Mouse (Mus musculus): Measurements from ENCODE around the gene Ntf5.
"Not testable (repeated sequence)": the region's sequence is repeated elsewhere in the genome, so short reads cannot be mapped to it uniquely, and the experiment has no call there.

Ntf5 gene

DNA sequence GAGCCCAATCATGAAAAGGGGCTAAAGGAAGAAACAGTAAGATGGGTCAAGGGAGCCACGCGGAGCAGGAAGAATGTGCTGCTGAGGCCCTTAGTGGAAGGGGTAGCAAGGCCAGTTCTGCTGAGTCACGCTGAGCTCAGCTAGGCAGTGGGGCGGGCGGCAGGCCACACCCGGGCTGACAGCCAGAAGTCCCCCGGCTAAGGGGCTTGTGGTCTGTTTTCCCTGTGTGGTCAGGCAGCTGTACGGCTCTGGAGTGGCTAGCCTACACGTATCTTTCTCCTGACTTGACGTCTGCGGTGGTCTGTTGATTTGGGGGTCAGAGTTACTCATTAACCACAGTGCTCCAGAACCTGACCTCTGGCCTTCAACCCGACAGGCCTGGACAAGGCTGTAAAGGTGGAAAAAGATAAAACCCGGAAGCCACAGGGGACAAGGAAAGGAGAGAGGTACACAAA, 47.4 kb downstream of the Ntf5 start:
- DNase-seq (ENCODE audit: low read depth in 1 of 2, low spot score in 2 of 2), result peak in 1 of 2 experiments; percentile 53

DNA sequence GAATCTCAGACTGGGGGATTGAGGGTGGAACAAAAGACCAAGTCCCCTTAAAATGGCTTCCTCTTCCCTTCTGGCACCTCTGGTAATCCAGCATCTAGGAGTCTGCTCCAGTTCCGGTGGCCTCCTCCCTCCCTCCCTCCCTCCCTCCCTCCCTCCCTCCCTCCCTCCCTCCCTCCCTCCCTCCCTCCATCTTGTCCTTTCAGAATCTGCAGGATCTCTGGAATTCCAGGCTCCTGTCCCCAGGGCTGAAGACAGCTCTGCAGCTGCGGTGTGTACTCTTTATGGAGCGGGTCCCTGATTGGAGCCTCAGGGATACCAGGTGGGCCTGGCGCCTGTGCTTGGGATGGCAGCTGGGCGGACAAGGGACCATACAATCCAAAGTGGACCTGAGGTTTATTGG, 47.8 kb downstream of the Ntf5 start:
- no peak for DNase-seq (ENCODE audit: low read depth in 1 of 2, low spot score in 2 of 2)

DNA sequence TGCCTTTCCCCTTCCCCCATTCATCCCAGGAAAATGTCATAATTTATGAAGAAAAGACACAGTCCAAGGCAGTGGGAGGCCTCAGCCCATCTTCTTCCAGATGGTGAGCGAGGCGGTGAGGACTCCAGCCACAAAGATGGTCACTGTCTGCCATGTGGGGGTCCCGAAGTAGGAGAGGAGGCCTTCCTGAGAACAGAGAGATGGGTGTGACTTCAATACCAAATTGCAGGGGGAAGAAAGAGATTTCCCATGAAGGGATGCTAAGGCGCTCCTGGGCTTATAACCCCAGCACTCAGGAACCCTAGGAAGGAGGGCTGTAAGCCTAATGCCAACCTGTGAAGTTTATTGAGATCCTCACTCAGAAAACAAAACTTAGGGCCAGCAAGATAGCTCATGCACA, 48.3 kb downstream of the Ntf5 start:
- no peak for DNase-seq (ENCODE audit: low read depth in 1 of 2, low spot score in 2 of 2)

GRCm38 (mm10) chr7:45462325-45462724, 48.8 kb downstream of the Ntf5 start:
- no peak for DNase-seq (ENCODE audit: low read depth in 1 of 2, low spot score in 2 of 2)

- not testable (repeated sequence) for DNase-seq (ENCODE audit: low read depth in 1 of 2, low spot score in 2 of 2)
Observed at GRCm38 (mm10) chr7:45462868-45463267, 49.4 kb downstream of the Ntf5 start.

GRCm38 (mm10) chr7:45463987-45464778, 50.7 kb downstream of the Ntf5 start:
- no peak for DNase-seq (ENCODE audit: low read depth in 1 of 2, low spot score in 2 of 2)

DNA sequence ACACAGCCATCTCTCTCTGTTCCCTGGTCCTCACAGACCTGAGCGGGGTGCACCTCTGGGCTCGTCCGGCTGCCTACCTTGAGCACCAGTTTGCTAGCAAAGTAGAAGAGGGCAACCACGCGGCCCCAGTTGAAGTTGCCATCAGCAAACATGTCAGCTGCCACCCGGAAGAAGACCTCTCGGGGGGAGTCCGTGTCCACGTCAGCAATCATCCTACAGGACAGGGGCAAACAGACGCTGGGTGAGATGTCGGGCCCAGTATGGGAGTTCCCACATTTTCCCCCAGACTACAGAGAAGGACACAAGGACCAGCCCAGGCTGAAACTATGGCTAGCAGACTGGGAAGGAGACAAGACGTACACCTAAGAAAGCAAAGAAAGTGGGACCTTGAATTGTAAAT, 51.6 kb downstream of the Ntf5 start:
- no peak for DNase-seq (ENCODE audit: low read depth in 1 of 2, low spot score in 2 of 2)

GRCm38 (mm10) chr7:45465549-45465948, 52.1 kb downstream of the Ntf5 start:
- no peak for DNase-seq (ENCODE audit: low read depth in 1 of 2, low spot score in 2 of 2)

DNA sequence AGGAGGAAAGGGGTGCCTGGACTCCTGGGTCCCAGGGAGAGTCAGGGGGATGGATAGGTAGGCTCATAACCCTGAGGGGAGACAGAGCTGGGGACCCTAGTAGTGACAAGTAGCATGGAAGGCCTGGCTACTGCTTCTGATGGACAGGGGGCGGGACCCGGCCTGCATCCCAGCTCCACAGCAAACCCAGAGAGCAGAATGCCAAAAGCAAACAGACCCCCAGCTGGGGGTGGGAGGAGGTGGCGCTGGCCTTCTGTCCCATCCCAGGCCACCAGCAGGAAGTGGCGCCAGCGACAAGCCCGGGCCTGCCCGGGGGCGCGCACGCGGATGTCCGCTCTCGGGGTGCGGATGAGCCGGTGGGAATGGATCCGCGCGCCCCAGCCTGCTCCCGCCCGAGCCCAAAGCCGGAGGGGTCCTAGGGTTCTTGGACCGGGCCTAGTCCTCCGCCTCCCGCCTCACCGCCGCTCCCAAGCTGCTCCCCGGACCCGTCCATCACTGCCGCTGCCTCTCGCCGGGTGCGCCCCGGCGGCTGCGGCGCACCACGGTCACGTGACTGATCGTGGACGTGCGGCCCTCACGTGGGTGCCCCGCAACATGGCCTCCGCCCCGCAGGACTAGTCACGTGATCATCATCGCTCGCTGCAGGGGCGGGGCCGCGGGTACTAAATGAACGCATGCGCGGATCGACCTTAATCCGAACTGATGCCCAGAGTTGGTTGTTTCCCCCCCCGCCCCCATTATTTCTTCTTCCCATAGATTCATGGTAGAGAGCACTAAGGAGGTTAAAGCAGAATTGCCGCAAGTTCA, 53.0 kb downstream of the Ntf5 start, which contains the start of gene Bax:
Gene Bax, minus strand, starts transcription at position 616 of the 807 bp plus-strand sequence.
- DNase-seq (ENCODE audit: low read depth in 1 of 2, low spot score in 2 of 2), result peak; percentile 81 to 89

All from monocyte, adult 2 months (primary cell).